Mouse (Mus musculus) T-helper 17 cell (primary cell): ENCODE measurements at regions not wholly inside any gene's neighbourhood (a gene's known extent, or its start where the extent isn't known, plus 50 kb on each side); places are given as distances from the start of the nearest gene placed in this dataset.
"Not testable (repeated sequence)": the region's sequence is repeated elsewhere in the genome, so short reads cannot be mapped to it uniquely, and the experiment has no call there.

Experiments used
- in situ Hi-C, 2 experiments: fragments of 300-600 bp; cut with MboI, MseI; formaldehyde crosslinking; loops; 1 replicate in 1 of 2; 2 replicates in 1 of 2; pipeline ENCODE4 v1.15.1; 2025; ENCODE audit warnings: high pct_unique_total_duplicates in 2 of 2

DNA sequence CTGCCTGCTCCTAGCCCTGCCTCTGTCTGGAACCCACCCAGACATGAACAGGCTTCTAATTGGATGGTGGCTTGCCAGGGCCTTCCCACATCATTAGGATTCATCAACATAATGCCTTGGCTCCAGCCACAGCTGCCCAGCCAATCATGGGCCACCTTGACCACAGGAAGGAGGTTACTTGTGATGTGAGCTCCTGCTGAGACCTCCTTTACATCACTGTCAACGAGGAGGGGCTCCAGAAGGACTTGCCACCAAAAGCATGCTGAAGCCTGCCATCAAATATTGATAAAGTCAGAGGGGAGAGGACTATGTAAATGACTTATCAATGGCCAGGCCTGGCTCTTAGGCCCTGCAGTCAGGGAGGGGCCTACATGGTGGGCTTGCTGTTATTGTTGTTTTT is 175.6 kb downstream of the Map1s start:
- in situ Hi-C loops = loop anchor here in 1 of 2 experiments (10.0 kb wide), 2 partner anchors 1556 to 1626 kb away; partner anchors contain the start of genes Gm7697 and Gm9495

DNA sequence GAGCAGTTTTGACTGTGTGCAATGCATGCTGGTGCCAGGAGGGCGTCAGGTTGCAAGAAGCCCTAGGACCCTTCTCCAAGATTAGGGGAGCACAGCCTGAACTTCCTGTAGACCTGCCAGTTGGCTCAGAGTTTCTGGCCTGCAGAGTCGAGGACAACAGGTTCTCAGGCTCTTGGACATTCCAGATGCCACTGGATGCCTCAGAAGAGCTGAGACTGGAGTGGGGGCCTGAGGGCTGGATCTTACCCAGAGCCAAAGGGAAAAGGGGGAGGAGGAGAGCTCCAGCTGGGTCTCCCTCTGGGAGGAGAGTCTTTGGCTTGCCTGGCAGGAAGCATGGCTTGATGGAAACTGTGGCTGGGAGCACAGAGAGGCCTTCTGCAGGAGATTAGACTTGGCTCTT is 145.4 kb upstream of the Myo9b start:
- in situ Hi-C loops = loop anchor here in 1 of 2 experiments (5.0 to 10.0 kb wide), 2 partner anchors 45 to 1702 kb away; no protein-coding TSS in a partner anchor

DNA sequence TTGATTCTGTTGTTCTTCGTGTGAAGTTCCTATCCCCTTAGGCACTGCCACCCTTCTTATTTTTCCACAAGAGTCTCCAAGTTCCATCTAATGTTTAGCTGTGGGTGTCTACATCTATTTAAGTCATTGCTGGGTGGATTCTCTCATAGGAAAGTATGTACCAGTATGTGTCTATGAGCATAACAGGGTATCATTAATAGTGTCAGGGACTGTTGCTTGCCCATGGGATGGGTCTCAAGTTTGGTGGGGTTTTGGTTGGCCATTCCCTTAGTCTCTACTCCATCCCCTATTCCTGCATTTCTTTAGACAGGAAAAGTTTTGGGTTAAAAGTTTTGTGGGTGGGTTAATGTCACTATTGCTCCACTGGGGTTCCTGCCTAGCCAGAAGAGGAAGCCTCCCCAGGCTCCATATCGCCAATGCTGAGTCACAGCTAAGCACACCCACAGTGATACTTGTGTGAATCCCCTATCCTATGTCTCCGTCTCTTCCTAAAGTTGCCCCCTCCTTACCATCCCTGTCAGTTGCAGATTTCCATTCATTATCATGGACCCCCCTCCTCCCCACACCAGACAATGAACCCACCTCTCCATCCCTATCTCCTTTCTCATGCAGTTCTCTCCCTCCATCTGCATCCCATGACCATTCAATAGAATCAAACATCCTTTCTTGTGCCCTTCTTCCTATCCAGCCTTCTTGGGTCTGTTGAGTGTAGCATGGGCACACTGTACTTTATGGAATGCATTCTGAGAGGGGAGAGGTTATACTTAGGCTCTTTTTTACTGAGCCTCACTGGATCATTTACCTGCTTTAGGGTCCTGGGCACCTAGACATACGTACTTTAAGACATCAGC is 141.9 kb upstream of the Myo9b start:
- in situ Hi-C loops = loop anchor here (5.0 to 10.0 kb wide), 6 partner anchors 62 to 914 kb away; partner anchors contain the start of gene Olfr372 (in 1 of the 2)

DNA sequence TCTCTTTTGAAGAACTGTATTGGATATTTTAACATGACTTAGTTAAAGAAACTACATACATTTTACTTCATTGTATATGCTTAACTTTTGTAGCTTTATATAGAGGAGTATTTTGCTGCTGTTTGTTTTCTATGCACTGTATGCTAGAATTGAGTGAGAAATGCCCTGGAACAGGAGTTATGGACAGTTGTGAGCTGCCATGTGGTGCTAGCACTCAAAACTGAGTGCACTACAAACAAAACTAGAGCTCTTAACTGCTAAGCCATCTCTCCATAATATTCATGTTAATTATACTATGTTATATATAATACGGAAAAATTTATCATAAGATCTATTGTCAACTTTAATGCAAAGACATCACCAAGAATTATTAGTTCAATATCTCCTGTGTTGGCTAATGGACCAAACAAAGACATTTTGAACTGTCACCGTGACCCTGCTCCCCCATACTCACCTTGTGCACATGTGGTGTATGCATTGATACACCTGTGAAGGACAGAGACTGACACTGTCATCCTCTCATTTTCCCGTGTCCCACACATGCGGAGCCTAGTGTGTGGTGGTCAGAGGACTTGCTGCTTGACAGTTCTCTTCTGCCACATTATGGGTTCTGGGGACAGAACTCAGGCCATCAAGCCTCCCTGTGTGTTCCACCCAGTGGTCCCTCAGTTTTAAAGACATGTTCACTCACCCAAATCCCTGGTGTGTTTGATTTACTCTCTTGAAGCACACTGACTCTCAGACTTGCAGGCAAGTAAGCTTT is 141.0 kb upstream of the Myo9b start:
- in situ Hi-C loops = loop anchor here (5.0 to 10.0 kb wide), 6 partner anchors 61 to 913 kb away; partner anchors contain the start of gene Olfr372 (in 1 of the 2)

DNA sequence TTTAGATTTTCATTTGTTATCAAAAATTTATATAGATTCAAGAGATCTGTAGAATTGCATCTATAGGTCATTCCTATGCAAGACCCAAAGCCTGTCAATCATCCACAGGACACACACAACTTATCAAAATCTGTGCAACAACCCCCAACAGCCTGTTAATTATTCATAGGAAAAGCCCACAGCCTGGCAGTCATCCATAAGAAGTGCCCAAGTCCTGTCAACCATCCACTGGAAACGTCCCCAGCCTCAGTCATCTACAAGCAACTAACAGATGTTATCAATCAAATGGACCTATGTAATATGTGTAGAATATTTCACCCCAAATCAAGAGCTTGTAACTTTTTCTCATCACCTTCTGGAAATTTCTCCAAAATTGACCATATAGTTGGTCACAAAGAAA is 139.6 kb upstream of the Myo9b start:
- in situ Hi-C loops = loop anchor here (5.0 to 10.0 kb wide), 6 partner anchors 59 to 912 kb away; partner anchors contain the start of gene Olfr372 (in 1 of the 2)

DNA sequence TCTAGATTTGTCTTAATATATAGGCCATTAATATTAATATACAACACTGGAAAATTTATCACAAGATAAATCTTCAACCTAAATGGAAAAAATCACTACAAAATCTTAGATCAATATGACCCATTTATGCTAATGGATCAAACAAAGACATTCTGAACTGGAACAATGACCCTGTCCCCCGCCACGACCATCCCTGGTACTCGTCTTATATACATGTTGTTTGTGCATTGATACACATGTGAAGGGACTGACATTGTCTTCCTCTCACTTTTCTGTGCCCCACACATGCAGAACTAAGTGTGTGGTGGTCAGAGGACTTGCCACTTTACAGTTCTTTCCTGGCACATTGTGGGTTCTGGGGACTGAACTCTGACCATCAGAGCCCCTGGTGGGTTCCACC is 135.4 kb upstream of the Myo9b start:
- in situ Hi-C loops = loop anchor here (10.0 kb wide), 2 partner anchors 858 to 908 kb away; partner anchors contain the start of gene Olfr372 (in 1 of the 2)

DNA sequence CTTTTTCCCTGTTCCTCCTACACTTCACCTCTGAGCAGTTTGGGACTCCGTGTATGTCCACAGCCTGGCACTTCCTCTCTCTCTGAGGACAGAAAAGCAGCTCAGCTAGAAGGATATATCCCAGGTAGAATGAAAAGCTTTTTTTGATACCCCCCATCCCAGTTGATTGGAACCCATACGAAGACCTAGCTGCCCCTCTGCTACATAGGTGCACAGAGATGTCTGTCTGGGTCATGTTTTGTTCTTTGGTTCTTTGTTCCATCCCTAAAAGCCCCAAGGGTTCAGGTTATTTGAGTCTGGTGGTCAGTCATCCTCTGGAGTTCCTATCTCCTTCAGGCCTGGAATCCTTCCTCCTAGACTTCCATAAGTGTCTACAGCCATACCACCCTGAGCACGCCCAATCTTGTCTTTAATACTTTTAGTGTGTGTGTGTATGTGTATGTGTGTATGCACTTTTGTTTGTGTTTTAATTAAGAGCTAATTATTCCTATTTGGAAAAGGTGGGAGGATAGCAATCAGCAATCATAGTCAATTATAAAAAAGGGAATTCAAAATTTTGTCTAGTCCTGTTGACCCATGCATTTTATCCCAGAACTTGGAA is 130.0 kb upstream of the Myo9b start:
- in situ Hi-C loops = not testable (repeated sequence)

DNA sequence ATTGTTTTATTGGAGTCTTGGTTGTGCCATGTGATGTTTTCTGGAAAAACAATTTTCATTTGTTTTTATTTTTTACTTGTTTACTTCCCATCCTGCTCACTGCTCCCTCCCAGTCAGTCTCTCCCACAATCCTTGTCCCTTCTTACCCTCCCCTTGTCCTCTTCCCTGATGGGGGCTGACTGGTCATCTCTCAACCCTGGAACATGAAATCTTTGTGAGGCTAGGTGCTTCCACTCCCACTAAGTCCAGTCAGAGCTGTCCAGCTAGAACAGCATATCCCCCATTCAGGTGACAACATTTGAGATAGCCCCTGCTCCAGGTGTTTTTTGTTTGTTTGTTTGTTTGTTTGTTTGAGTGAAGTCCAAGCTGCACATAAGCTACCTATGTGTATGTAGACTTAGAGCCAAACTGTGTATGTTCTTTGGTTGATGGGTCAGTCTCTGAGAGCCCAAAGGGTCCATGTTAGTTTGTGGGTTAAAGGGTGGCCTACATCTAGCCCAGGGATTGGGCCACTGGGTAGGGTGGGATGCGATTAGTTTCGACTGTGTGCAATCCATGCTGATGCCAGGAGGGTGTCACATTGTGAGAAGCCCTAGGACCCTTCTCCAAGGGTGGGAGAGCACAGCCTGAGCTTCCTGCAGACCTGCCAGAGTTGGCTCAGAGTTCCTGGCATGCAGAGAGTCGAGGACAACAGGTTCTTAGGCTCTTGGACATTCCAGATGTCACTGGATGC is 100.9 kb upstream of the Myo9b start:
- in situ Hi-C loops = loop anchor here in 1 of 2 experiments (5.0 kb wide), 1 partner anchor 44 kb away; no protein-coding TSS in a partner anchor

DNA sequence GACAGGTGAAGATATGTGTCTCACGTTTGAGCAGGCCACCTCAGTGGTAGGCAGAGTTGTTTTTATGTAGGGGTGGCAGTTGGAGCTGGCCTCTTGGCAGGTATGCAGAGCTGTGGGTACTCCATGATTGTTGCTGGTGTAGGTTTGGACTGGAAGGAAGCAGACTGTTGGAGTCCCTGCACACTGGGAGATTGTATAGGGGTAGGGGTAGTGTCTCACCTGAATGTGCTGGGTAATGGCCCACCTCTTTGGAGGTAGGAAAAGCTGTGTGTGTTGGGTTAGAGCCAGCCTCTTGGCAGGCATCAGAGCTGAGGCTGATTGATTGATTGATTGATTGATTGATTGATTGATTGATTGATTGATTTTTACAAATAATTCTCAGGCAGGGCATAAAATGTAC is 79.6 kb upstream of the Myo9b start:
- in situ Hi-C loops = loop anchor here in 1 of 2 experiments (5.0 kb wide), 1 partner anchor 61 kb away; no protein-coding TSS in a partner anchor

DNA sequence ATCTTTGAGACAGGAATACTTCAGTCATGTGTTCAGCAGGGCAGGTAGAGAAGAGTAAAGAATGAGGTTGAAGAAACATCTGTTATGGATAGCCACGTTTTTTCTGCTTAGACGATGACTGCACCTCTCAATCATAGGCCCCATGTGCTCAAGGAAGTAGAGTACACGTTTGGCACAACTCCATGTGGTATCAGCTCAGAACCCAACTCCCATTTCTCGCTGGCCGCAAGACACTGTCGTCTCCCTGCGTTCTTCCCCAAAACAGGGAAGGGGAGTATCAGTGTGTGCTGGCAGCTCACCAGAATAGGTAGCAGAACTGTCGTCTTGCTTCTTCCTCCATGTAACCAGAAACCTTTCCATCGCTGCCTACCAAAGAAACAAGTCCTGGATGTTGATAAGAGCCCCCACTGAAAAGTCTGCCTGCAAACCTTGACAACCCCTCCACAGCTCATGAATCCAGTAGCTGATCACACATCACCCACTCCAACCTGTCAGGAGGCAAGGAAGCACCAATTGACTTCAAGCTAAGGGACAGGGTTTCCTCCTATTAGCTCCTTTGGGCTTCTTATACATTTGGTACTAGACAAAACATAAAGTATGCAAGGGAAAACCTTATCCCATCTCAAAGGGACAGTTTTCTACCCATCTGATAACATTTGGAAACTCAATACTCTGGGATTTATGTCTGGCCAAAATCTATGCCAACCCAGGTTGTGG is 77.3 kb upstream of the Myo9b start:
- in situ Hi-C loops = loop anchor here in 1 of 2 experiments (5.0 kb wide), 1 partner anchor 63 kb away; no protein-coding TSS in a partner anchor
